Mouse (Mus musculus) MN1 (cell line): ENCODE data around the gene Wfdc8.
"Not testable (repeated sequence)": the region's sequence is repeated elsewhere in the genome, so short reads cannot be mapped to it uniquely, and the experiment has no call there.

Source experiments
- DNase-seq: peaks from one replicate; pipeline ENCODE4 v3.0.0-alpha.2; 2016; ENCODE audit warnings: low spot score

Wfdc8 gene

DNA sequence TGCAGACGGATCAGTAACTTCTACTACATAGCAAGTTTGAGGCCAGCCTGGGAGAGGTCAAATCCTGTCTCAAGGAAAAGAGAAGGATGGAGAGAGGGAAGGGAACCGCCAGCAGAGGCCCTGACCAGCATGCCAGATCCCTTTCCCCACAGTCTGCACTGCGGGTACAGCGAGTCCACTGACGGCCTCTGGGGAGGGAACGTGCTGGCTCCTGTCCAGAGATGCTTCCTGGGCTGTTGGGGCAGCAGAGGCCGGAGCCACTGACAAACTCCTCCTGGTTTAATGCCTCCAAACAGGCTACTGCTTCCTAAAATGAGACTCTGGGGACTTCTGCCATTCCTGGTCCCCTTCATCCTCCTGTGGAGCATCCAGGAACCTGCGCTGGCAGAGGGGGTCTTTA, at the start of gene Wfdc8, which contains the start of gene Wfdc6b:
Gene Wfdc8, minus strand, starts transcription at position 156 of the 400 bp plus-strand sequence.
Gene Wfdc6b, plus strand, starts transcription at position 52 of the 400 bp plus-strand sequence.
- not testable (repeated sequence) for DNase-seq

DNA sequence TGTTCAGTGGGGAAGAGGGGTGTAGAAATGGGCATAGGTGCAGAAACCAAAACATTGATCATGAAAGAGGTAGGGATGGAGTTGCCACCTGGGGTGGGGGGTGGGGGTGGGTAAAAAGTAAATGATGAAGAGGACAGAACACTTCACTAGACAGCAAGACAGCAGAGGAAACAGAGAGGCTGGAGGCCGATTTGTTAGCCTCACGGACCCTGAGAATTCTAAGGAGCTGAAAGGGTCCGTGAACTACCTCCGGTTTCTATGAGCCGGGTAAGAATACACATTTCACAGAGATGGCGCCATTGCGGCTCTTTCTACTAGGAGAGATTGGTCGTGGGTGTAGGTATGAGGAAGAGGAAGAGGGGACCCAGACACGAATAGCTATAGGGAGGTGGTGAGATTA, 43.1 kb upstream of the Wfdc8 start, which contains the start of gene Wfdc9:
Gene Wfdc9, minus strand, starts transcription at position 101 of the 400 bp plus-strand sequence.
- DNase-seq: no peak

DNA sequence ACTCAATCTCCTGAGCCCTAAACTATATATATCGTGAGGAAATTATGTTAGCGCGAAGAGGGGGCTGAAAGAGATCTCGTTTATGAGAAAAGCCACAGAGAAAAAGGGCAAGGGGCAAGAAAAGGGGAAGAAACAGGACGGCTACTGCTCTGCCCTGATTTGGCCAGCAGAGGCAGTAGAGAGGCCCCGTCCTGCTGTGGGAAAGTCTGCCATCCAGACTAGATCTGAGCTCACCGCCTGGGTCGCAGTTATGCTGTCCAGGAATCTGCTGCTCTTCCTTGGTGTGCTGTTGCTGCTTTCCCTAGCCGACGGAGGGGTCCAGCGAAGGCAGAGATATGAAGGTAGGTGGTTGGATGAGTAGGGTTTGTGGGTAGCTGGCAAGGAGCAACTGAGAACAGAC, 42.4 kb upstream of the Wfdc8 start, which contains the start of gene Wfdc10:
Gene Wfdc10, plus strand, starts transcription at position 189 of the 400 bp plus-strand sequence.
- DNase-seq: no peak

DNA sequence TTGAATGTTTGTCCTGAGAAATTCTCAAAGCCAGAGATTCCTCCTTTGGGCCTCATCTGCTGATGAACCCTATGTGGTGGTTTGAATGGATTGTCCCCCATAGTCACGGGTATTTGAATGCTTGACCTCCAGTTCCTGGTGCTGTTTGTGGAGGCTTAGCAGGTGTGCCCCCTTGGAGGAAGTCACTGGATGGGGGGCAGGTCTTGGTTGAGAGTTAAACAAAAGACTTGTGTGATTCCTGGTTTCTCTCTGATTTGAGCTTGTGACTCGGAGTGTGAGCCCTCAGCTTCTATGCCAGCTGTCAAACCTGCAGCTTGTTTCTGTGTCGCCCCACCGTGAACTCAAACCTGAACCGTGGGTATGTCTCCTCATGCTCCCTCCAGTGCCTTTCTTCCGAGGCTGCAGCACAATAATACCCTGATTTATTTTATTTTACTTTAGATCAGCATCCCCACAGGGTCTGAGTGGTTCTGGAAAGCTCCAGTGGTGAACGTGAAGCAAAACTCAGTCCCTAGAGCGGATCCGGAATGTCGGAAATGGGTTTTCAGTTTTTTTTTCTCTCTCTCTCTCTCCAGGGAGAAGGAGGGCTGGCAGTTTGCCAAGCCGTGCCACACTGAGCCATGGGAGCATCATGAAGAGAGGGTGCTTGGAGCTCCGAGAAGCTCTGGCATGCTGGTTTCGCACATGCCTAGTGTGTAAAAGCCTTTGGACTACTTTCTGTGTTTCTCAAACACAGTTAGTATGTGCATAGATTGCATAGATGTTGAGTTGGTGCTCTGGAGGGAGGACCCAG, 28.7 kb upstream of the Wfdc8 start:
- DNase-seq: no peak

DNA sequence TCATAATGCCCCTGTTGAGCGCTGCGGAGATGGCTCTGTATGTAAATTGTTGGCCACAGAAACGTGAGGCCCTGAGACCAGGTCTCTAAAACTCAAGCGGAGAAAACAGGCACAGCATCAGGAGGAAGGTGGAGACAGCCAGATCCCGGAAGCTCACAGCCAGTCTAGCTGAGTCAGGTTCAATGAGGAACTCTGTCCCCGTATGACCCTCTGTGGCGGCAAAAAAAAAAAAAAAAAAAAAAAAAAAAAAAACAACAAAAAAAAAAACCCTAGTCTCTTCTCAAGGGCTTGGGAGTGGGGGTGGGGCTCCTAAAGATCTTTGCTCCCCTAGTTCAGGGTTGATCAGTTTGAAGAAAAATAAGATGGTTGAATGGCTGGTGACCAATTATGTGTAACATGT, 27.7 kb upstream of the Wfdc8 start:
- DNase-seq: no peak

DNA sequence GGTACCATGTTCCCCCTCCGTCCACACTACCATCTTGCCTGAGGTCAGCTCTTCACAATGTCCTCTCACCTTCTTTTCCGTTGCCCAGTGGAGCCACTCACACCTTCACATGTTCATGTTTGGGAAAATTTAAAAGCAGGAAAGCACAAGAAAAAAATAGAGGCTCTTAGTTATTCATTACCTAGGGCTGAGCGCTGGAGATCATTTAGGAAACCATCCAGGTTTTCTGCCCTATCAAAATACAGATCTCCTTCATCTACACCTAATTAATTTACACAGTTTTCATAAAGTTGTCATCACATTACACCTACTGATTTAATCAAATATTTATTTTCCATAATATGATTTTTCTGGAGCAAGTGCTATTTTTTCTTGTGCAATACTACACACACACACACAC, 25.3 kb upstream of the Wfdc8 start, which contains the start of gene Wfdc16:
Gene Wfdc16, minus strand, starts transcription at position 101 of the 400 bp plus-strand sequence.
- DNase-seq: no peak

DNA sequence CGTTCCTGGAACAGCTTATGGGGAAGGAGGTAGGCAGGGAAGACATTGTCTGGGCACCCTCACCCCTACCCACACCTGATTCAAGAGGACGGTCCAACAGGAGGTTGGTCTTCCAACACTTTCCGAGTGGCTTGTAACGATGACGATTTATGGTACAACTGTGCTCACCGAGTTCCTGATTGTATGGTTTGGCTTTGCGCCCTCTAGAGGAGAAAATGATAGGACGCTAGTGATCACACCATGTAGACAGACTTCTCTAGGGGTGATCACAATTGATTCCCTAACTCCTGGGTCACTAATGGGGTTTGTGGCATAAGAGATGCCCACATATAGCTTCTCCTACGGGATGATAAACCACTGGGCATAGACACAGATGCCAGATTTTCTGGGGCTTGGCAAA, 21.8 kb upstream of the Wfdc8 start:
- DNase-seq: no peak

DNA sequence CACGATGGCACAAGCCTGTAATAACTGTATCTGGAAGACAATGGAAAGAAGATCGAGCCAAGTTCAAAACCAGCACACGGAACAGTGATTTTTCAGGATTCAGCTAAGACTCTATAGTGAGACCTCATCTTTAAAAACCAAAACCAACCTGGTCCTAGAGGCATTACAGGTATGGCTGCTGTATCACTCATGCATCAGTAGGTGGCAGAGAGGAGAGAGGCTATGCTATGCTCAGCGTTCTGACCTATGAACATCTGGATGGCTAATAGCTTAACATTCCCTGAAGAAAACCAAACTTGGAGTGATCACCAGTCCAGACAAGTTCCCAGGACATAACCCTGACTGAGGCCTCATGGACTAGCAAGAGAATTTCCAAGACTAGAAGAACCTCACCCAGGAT, 8.3 kb upstream of the Wfdc8 start:
- no peak for DNase-seq

DNA sequence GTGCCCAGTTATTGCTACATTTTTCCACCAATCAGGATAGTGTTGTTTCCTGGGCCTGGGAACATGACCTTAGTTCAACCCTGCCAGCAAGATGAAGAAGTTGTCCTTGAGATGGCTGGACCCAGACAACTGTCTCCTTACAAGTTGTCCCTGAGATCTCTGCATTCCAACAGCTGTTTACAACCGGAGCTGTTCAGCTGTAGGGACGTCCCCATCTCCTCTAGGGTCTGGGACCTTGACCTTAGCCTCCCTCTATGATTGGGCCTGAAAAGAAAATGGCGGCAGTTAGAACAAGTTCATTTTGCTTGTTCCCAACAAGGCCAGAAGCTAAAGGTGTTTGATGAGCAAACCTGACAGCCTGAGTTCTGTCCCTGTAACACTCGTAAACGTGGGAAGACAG, 5.6 kb upstream of the Wfdc8 start:
- no peak for DNase-seq

DNA sequence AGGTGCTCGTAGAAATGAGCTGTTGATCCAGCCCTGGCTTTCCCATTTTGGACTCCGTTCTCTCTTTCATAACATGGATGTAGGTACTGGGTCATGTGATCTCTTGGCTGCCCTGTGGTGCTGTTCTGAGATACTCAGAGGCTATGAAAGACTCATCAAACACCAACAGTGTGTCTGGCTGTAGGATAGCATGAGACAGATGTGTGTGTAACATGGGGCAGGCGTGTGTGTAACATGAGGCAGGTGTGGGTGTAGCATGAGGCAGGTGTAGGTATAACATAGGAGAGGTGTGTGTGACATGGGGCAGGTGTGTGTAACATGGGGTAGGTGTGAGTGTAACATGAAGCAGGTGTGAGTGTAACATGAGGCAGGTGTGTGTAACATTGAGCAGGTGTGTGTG, 2.0 kb upstream of the Wfdc8 start:
- no peak for DNase-seq

DNA sequence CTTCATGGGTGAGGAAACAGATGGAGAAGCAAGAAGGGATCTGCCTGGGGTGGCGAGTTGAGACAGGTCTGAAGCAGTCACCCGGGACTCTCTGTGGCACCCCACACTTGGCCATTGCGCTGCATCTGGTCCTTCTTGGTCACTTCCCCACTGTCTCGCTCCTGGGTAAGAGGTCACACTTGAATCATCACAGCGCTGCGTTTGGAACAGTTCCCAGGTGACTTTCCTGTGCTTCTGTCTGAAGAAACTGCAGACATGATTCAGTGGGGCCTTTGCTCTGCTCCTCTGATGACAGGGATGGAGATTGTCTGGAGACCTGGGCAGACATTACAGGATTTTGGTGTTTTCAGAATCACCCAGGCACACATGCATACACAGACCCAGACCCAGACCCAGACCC, 4.6 kb downstream of the Wfdc8 start:
- no peak for DNase-seq

DNA sequence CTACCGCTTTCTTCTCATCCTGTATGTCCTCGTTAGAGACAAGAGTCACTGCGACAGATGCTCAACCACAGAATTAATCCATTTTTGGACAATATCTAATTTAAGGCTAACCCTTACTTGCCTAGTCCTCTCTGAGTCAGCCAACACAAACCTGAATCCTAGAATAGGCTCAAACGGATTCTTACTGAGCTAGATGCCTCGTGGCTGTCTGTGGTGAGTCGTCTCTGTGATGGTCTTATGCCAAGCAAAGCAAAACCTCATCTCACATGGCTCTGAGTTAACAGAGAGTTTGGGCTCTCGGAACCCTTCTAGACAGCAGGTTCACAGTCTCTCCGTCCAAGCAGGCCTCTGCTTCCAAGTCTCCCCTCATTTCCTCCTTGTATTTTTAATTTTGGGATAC, 9.0 kb downstream of the Wfdc8 start:
- no peak for DNase-seq

DNA sequence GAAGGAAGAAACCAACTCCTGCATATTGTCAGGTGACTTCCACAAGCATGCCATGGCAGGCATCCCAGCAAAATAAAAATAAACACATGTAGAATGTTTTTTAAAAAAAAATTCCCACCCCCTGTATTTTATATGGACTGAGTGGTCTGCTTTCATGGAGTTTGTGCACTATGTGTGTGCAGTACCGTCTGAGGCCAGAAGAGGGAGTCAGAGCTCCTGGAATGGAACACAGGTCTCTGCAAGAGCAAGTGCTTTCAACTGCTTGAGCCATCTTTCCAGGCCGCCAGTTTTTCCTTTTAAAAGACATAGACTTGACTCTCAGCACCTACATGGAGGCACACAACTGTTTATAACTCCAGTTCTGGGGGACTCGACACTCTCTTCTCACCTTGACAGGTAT, 9.9 kb downstream of the Wfdc8 start:
- DNase-seq: no peak

DNA sequence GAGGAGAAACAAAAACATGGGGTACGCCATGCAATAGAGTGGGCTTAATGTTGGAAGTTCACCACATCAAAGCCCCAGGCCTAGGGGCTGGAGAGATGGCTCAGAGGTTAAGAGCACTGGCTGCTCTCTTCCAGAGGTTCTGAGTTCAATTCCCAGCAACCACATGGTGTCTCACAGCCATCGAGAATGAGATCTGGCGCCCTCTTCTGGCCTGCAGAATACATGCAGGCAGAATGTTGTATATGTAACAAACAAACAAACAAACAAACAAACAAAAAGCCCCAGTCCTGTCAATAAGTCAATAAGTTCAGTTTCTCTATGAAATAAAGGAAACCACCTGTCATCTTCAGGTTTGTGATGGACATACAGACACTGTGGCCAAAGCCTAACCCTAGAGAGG, 13.2 kb downstream of the Wfdc8 start:
- no peak for DNase-seq

DNA sequence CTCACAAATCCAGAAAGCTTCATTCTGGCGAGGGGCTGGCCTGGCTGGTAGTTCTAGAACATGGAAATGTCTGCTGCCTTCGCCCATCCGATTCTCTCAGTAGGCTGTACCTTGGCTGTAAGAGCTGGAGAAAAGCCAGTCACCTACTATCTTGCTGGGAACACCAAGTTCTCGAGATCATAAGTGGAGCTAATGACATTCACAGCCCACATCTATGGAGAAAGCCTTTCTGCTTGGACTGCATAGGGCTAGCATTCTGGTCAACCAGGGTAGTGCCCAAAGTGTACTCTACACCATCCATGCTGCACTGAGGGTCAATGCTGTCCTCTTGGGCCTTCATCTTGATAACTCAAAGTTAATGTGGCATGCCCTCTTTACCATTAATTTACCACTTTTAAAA, 19.9 kb downstream of the Wfdc8 start, which contains the start of gene Eppin:
Gene Eppin, minus strand, starts transcription at position 101 of the 400 bp plus-strand sequence.
- no peak for DNase-seq

DNA sequence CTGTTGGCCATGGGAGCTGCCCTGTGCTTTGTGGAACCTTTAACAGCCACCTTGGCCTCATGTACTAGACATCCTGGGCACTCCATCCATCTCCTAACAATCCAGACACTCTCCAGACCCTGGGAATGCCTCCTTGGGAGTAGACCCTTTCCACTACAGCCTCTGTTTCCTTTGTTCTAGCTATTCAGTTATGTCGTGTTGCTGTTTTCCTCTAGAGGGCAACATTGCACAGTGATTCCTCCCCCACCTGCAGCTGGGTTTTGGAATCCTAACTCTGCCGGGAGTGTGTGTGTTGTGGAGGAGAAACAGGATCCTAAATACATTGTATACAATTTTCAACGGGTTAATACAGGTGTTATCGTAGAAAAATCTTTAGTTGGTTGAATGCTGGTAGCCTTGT, 21.4 kb downstream of the Wfdc8 start:
- DNase-seq: peak; percentile 54

DNA sequence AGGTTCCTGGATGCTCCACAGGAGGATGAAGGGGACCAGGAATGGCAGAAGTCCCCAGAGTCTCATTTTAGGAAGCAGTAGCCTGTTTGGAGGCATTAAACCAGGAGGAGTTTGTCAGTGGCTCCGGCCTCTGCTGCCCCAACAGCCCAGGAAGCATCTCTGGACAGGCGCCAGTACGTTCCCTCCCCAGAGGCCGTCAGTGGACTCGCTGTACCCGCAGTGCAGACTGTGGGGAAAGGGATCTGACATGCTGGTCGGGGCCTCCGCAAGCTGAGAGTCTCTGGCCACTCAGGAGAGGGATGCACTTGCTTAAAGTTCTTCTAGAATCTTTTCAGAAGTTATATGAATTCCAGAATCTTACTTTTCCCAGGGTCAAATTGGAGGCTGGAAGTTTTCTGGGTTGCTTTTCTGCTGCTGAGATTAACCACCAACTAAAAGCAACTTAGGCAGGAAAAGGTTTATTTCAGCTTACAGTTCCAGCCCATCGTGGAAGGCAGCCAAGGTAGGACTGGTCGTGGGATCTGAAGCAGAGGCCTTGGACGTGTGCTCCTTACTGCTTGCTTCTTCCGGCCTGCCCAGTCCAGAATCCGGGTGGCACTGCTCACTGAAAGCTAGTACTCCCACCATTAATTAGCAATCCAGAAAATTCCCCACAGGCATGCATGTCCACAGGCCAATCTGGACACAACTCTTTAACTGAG, 28.3 kb downstream of the Wfdc8 start, which contains the start of gene Wfdc6a:
Gene Wfdc6a, minus strand, starts transcription at position 423 of the 701 bp plus-strand sequence.
- DNase-seq: not testable (repeated sequence)

DNA sequence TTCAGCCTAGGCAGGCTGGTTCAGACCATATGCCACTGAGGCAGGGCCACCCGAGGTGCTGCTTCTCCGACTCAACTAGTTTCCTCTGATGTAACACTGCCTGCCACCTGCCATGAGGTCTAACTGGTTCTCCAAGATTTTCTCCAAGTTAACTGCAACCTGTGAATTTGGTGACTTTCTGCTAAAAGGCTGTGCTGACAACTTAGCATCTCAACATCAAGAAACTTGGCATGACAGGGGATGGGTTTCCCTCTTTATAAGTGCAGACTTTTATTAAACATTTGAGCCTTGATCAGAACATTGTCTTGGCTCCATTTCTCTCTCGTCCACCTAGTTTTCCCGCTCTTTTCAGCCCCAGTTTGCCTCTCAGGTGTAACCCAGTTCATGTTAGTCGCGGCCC, 40.1 kb downstream of the Wfdc8 start, which contains the start of gene Spint3:
Gene Spint3, minus strand, starts transcription at position 101 of the 400 bp plus-strand sequence.
- not testable (repeated sequence) for DNase-seq

DNA sequence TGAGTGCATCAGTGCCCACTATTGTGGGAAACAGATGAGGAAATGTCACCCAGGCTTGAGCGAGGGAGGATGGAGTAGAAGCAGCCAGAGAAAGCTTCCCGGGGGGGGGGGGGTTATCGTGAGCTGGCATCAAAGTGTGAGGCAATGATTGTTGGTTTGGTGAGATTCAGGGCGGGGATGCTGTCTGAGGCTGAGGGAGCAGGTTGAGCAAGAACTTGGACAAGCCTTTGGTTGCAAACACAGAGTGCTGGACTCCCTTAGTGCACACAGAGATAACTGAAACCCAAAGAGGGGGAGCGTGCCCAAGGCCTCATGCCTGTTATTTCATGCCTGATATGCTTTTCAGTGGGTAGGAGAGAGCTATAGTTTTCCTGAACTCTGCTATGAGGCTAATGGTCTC, 46.0 kb downstream of the Wfdc8 start:
- no peak for DNase-seq

DNA sequence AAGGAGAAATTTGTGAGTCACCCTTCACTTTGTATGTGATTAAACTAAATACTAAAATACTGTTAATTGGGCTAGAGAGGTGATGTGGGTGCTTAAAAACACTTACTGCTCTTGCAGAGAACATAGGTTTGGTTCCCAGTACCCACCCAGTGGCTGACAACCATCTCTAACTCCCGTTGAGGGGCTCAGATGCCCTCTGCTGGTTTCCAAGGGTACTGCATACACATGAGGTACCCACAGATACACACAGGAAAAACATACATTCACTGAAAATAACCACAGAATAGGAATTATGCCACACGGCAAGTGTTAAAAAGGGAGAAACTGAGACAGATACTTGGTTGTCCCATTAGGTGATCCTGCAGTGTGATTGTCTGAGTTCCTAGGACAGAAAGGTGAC, 46.4 kb downstream of the Wfdc8 start:
- DNase-seq: no peak

DNA sequence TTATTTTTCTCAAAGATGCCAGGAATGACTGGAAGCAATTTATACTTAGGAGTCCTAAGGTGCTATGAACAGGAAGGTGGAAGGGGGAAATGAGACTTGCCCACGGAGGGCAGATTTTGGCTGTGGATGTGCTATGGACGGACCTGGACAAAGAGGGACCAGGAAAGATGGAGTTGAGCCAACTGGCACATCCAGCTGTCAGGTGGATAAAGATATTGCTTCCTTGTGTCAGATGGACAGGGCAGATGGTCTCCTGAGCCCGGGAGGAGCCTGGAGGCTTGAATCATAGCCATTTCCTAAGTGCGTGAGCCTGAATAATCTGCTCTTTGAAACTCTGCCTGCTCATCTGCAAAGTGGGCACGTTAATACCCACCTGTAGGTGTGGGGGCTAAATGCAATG, 49.1 kb downstream of the Wfdc8 start:
- no peak for DNase-seq

DNA sequence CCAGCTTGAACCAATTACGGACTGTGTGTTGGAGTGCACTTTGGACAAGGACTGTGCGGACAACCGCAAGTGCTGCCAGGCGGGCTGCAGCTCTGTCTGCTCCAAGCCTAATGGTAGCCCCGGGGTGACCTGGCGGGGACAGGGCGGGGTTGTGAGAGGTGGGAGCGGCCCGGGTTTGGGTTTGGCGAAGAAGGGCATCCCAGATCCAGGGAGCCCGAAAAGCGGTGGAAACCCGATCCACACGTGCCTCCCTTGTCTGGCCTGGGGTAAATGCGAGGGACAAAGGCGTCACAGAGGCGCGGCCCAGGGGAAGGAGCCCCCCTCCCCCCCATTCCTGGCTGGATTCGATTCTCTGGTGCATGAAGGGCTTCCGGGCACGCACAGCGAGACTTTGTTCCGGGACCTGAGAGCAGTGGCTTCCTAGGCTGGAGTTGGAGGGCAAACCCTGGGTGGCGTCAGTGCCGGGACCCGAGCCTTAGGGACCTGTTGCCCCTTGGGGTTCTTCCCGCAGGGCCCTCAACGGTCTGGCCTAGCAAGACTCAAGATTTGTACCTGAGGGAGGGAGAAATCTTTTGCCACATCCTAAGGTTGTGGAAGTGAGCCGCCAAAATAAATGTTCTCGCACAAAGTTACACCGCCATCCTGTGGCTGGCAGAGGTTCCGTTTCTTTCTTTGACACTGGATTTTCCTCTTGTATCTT, 49.9 kb downstream of the Wfdc8 start:
- peak; percentile 25 for DNase-seq
